Mouse (Mus musculus): ENCODE data around the gene Bace1. TPM values are rescaled to one million over a fixed set of nuclear protein-coding genes. Genes with fewer than 3 reads are reported as not detected.
A peak's percentile ranks its signal among the peaks of the same experiment; 100 is the strongest.

The Bace1 gene
- polyA plus RNA-seq, 1 experiment from 2014 or later = 49.2 TPM

DNA sequence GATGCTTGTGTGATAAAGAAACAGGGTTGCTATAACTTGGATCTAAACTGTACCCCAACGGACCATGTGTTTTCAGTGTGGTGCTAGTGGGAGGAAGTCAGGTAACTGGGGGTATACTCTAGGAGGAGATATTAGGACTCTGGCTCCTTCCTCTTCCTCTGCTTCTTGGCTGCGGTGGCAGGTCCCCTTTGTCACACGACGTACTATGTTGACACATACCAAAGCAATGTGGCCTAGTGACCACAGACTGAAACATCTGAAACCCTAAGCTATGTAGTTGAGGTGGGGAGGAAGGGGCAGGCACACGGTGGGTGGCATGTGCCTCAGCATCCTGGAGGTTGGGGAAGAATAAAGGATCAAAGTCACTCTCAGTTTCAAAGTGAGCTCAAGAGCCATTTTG lies 12.9 kb downstream of the Bace1 start:
- ATAC-seq (ENCODE audit: low read depth) = no peak
- Histone ChIP-seq H3K9ac (no peak overlapping the region), H3K4me3 (no peak overlapping the region), H3K9me3 (no peaks in the 10 kb centered on the region), H3K4me1 (replicated peaks) (peaks cover 23% of the 10 kb centered on the region), H3K4me2 (no peak overlapping the region), H3K36me3 (peaks cover 40% of the 10 kb centered on the region), H3K27me3 (no peaks in the 10 kb centered on the region), H3K27ac (replicated peaks) (0 out of 2 replicates have a peak overlapping the region, but pooled peaks have one; percentile 46)
- 58% methylated on average over 5 of the region's 5 CpGs for WGBS

DNA sequence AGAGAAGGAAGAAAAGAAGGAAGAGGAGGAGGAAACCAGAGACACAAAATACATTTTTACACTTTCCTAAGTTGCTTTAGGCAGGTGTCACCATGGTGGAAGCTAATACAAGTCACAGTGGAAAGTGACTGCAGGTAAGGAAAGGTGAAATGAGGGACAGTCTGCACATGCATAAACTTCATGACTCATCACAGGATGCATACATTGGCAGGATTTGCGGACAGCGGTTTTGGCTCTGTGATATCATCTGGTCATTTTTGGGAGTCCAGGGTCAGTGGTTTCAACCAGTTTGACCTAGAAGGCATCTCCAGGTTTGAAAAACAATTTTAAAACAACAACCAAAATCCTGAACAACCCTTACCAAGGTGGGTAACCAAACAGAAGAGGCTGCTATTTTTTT lies 13.4 kb downstream of the Bace1 start:
- 99% methylated on average over 2 of the region's 2 CpGs for WGBS
- Histone ChIP-seq H3K9ac (no peak overlapping the region), H3K9me3 (no peaks in the 10 kb centered on the region), H3K27me3 (no peaks in the 10 kb centered on the region), H3K36me3 (peaks cover 44% of the 10 kb centered on the region), H3K4me3 (no peak overlapping the region), H3K4me2 (no peak overlapping the region), H3K27ac (replicated peaks) (no peak overlapping the region), H3K4me1 (replicated peaks) (peaks cover 23% of the 10 kb centered on the region)
- ATAC-seq (ENCODE audit: low read depth) = no peak

DNA sequence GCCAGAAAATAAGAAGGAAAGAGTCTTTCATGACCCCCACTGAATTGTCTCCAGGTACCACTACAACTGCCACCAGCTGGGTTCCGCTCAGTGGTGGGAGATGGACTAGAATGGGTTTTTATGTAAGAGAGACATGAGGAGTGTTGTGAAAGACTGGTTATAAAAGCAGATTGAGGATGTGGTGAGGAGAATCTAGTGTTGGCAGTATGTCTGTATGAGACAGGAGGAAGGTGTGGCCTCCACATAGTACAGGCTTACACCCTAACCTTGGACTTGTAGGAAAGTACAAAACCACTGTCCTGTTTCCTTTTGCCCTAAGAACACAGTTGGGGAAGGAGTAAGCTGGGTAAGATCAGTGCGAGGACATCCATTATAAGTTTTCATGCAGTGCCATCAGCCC lies 15.3 kb downstream of the Bace1 start:
- H3K9me3 ChIP-seq = no peaks in the 10 kb centered on the region
- H3K36me3 ChIP-seq = peaks cover 63% of the 10 kb centered on the region

DNA sequence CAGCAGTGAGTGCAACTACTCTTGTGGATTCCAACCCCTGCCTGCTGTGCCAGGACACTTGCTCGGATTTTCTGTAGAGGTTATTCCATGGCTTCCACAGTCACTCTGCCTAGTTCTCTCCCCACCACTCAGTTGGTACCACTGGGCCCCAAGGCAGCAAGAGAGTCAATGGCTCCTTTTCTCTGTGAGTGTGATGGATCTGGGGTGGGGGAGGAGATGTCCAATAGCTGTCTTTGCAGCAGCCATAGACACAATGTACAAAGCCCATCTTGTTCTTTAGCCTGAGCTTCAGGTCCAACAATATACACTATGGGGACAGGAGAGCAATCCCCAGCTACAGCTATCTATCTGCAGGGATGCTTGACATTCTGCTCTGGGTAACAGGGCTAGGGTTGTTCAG lies 15.8 kb downstream of the Bace1 start:
- no peak for ATAC-seq (ENCODE audit: low read depth)
- H3K27ac ChIP-seq (replicated peaks) = no peak overlapping the region
- WGBS = 72% methylated on average over 1 of the region's 1 CpGs
- no peak overlapping the region for H3K4me3 ChIP-seq
- peaks cover 20% of the 10 kb centered on the region for H3K4me1 ChIP-seq (replicated peaks)
- no peaks in the 10 kb centered on the region for H3K27me3 ChIP-seq
- no peaks in the 10 kb centered on the region for H3K9me3 ChIP-seq
- no peak overlapping the region for H3K4me2 ChIP-seq
- H3K9ac ChIP-seq = no peak overlapping the region
- peaks cover 68% of the 10 kb centered on the region for H3K36me3 ChIP-seq

More for the DNA sequence above, 15.3 kb downstream of the Bace1 start:
- H3K4me3 ChIP-seq = no peak overlapping the region
- no peak overlapping the region for H3K9ac ChIP-seq
- H3K4me2 ChIP-seq = no peak overlapping the region
- WGBS = 97% methylated on average over 2 of the region's 2 CpGs
- no peak for ATAC-seq (ENCODE audit: low read depth)
- no peaks in the 10 kb centered on the region for H3K27me3 ChIP-seq
- no peak overlapping the region for H3K27ac ChIP-seq (replicated peaks)
- H3K4me1 ChIP-seq (replicated peaks) = peaks cover 23% of the 10 kb centered on the region

DNA sequence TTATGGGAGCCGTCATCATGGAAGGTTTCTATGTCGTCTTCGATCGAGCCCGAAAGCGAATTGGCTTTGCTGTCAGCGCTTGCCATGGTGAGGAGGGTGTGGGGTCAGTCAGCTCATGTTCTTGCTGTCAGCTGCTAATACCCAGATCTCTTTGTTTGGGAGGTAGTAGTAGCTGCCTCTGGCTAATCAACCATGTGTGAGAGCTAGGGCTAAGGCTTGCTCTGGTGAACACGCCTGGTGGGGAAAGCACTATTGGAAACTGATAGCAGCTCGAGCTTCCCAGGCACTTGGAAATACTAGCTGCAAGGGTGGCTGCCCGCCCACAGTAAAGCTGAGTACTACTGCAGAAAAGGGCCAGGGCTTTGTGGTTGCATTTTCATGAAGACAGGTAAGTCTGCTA lies 21.0 kb downstream of the Bace1 start:
- ATAC-seq (ENCODE audit: low read depth) = no peak
- no peak overlapping the region for H3K9ac ChIP-seq
- 96% methylated on average over 10 of the region's 10 CpGs for WGBS
- H3K27me3 ChIP-seq = no peaks in the 10 kb centered on the region
- no peaks in the 10 kb centered on the region for H3K9me3 ChIP-seq
- H3K4me1 ChIP-seq (replicated peaks) = no peaks in the 10 kb centered on the region; the same call in 1 of the 2 replicates
- H3K27ac ChIP-seq (replicated peaks) = no peak overlapping the region
- no peak overlapping the region for H3K4me3 ChIP-seq
- peaks cover 98% of the 10 kb centered on the region for H3K36me3 ChIP-seq
- H3K4me2 ChIP-seq = no peak overlapping the region

DNA sequence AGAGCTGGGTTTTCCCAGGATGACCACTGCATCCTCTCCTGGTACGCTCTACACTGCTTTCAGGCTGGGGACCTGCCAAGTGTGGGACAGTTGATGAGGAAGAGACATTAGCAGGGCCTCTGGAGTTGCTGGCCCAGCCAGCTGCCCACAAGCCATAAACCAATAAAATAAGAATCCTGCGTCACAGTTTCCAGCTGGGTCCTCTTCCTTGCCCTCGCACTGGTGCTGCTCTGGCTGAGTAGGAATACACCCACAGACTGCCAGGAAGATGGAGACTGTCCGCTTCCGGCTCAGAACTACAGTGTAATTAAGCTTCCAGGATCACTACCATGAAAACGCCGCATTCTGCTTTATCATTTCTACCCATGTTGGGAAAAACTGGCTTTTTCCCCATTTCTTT lies 23.4 kb downstream of the Bace1 start:
- Histone ChIP-seq H3K4me2 (no peak overlapping the region), H3K4me1 (replicated peaks) (no peaks in the 10 kb centered on the region; the same call in 1 of the 2 replicates), H3K27ac (replicated peaks) (0 out of 2 replicates have a peak overlapping the region, but pooled peaks have one; percentile 14), H3K27me3 (no peaks in the 10 kb centered on the region), H3K36me3 (peaks cover 98% of the 10 kb centered on the region), H3K4me3 (no peak overlapping the region), H3K9me3 (no peaks in the 10 kb centered on the region), H3K9ac (no peak overlapping the region)
- WGBS = 47% methylated on average over 7 of the region's 7 CpGs
- ATAC-seq (ENCODE audit: low read depth) = 0 out of 2 replicates have a peak, but pooled peaks have one; percentile 36

DNA sequence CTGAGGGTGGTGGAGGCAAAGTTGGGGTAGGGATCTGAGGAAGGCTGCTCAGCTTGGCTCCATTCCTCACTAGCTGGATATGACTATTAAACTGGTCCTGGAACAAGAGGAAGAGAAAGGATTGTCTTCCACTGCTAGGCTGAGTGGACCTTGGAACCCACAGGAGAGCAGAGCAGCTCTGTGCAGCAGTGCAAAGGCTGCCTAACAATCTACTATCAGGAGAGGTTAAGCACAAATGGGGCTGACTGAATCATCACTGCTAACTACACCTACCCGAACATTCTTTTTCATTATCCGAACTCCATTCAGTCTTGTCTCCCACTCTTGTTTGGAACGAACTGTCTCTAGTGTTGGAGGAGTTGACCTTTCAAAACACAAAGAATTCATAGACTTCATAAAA lies 30.8 kb downstream of the Bace1 start:
- Histone ChIP-seq H3K4me2 (no peak overlapping the region), H3K36me3 (peaks cover 97% of the 10 kb centered on the region), H3K9me3 (no peaks in the 10 kb centered on the region), H3K9ac (no peak overlapping the region), H3K27ac (replicated peaks) (no peak overlapping the region), H3K4me3 (no peak overlapping the region), H3K27me3 (no peaks in the 10 kb centered on the region), H3K4me1 (replicated peaks) (no peaks in the 10 kb centered on the region)
- 95% methylated on average over 3 of the region's 3 CpGs for WGBS
- no peak for ATAC-seq (ENCODE audit: low read depth)

DNA sequence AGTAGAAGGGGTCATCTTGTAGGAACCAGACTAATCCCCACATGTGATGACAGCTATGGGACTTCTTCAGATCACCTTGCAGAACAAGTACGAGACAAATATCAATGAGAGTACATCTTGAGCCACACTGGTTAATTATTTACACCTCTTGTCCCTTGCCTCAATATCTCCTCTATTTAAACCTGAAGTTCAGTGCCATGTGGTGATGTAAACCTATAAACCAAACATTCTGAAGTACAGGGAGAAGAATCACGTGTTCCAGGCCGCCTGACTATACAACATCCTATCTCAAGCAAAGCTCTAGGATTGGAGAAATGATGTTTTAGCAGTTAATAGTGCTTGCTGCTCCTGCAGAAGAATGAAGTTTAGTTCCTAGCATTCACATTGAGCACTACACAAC lies 31.9 kb downstream of the Bace1 start:
- H3K9ac ChIP-seq = no peak overlapping the region
- WGBS = 94% methylated on average over 3 of the region's 3 CpGs
- peaks cover 96% of the 10 kb centered on the region for H3K36me3 ChIP-seq
- no peak for ATAC-seq (ENCODE audit: low read depth)
- 0 out of 2 replicates have a peak, but pooled peaks cover under 1% of the 10 kb centered on the region for H3K4me1 ChIP-seq (replicated peaks)
- H3K4me2 ChIP-seq = no peak overlapping the region
- no peak overlapping the region for H3K4me3 ChIP-seq
- H3K27me3 ChIP-seq = no peaks in the 10 kb centered on the region
- H3K27ac ChIP-seq (replicated peaks) = no peak overlapping the region
- no peaks in the 10 kb centered on the region for H3K9me3 ChIP-seq

DNA sequence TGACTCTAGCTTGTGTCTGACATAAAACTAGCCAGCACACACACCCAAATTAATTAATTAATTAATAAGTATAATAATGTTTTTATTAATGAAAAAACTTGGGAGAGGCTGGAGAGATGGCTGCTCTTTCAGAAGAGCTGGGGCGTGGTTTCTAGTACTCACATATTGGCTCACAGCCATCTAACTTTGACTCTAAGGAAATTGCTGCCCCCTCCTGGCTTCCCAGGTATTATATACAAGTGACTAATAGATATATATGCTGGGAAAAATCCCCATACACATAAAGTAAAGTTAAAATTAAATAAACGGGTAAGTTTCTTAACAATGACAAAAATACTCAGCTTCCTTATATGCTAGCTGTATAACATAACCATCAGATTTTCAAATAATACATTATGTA lies 39.5 kb downstream of the Bace1 start:
- Histone ChIP-seq H3K27me3 (no peaks in the 10 kb centered on the region), H3K9ac (no peak overlapping the region), H3K4me3 (no peak overlapping the region), H3K36me3 (peaks cover 75% of the 10 kb centered on the region), H3K27ac (replicated peaks) (no peak overlapping the region), H3K4me1 (replicated peaks) (peaks cover 8% of the 10 kb centered on the region; the same call in 1 of the 2 replicates), H3K9me3 (no peaks in the 10 kb centered on the region), H3K4me2 (no peak overlapping the region)
- no peak for ATAC-seq (ENCODE audit: low read depth)
- 85% methylated on average over 2 of the region's 2 CpGs for WGBS

DNA sequence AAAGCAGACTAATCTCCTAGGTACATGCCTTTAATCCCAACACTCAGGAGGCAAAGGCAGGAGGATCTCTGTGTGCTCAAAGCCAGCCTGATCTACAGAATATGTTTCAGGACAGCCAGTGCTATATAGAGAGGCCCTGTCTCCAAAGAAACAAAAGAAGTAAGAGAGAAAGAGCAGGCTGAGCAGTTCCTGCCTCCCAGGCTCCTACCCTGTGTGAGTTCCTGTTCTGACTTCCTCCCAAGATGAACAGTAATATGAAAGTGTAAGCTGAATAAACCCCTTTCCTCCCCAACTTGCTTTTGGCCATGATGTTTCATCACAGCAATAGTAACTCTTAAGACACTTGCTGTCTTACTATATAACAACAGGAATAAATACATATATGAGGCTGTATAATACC lies 55.3 kb downstream of the Bace1 start:
- no peaks in the 10 kb centered on the region for H3K27me3 ChIP-seq
- ATAC-seq (ENCODE audit: low read depth) = no peak
- H3K4me3 ChIP-seq = no peak overlapping the region

DNA sequence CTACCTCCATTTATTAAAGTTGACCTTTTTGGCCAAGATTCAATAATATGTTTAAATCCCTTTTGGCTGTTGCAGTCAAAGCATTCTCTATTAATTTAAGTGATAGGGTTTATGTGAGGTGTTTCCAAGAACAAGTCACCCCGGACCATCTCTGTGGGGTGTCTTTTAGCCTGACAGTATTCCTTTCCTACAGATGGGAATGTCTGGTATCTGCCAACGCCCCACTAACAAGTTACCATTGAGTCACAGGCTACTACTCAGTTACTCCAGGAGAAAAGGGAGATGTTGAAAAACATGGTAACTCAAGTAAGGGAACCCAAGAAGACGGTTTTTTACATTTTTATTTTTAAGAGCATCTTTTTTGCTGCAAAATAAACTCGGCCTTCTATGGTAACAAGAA lies 66.8 kb downstream of the Bace1 start:
- ATAC-seq (ENCODE audit: low read depth) = no peak
- Histone ChIP-seq H3K27me3 (no peaks in the 10 kb centered on the region), H3K36me3 (peaks cover 51% of the 10 kb centered on the region), H3K4me1 (replicated peaks) (peaks cover 33% of the 10 kb centered on the region), H3K27ac (replicated peaks) (peak overlapping the region; percentile 94; the same call in 1 of the 2 replicates), H3K4me2 (peak overlapping the region; percentile 87), H3K9ac (peak overlapping the region; percentile 96), H3K4me3 (peak overlapping the region; percentile 68), H3K9me3 (no peaks in the 10 kb centered on the region)
- 55% methylated on average over 4 of the region's 4 CpGs for WGBS

More for the DNA sequence above, 55.3 kb downstream of the Bace1 start:
- Histone ChIP-seq H3K4me2 (no peak overlapping the region), H3K9me3 (no peaks in the 10 kb centered on the region), H3K36me3 (peaks cover 94% of the 10 kb centered on the region), H3K9ac (no peak overlapping the region), H3K4me1 (replicated peaks) (no peaks in the 10 kb centered on the region), H3K27ac (replicated peaks) (no peak overlapping the region)

DNA sequence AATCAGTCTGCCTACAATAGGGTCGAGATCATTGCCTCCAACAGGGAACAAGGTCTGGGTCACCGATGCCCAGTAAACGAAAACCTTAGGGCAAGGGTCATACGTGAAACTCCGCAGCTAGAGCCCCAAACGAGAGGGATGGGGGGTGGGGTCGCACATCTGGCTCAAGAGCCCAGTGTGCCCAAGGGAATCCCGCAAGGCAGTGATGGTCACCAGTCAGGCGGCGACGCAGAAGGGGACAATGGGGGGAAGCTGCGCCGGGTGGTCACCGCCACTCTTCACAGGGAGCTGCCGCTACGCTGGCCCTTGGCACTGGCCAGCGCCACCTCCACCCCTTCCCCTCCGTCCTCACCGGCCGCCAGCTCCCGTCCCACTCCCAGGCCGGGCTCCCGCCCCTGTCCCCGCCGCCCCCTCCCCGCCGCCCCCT lies 67.4 kb downstream of the Bace1 start:
- H3K4me1 ChIP-seq (replicated peaks) = peaks cover 33% of the 10 kb centered on the region
- H3K9ac ChIP-seq = peak overlapping the region; percentile 96
- H3K9me3 ChIP-seq = no peaks in the 10 kb centered on the region
- peak overlapping the region; percentile 68 for H3K4me3 ChIP-seq
- H3K36me3 ChIP-seq = peaks cover 56% of the 10 kb centered on the region
- peak; percentile 69 for ATAC-seq (ENCODE audit: low read depth)
- WGBS = 0% methylated on average over 15 of the region's 27 CpGs
- no peaks in the 10 kb centered on the region for H3K27me3 ChIP-seq
- H3K27ac ChIP-seq (replicated peaks) = peak overlapping the region; percentile 94
- peak overlapping the region; percentile 87 for H3K4me2 ChIP-seq

DNA sequence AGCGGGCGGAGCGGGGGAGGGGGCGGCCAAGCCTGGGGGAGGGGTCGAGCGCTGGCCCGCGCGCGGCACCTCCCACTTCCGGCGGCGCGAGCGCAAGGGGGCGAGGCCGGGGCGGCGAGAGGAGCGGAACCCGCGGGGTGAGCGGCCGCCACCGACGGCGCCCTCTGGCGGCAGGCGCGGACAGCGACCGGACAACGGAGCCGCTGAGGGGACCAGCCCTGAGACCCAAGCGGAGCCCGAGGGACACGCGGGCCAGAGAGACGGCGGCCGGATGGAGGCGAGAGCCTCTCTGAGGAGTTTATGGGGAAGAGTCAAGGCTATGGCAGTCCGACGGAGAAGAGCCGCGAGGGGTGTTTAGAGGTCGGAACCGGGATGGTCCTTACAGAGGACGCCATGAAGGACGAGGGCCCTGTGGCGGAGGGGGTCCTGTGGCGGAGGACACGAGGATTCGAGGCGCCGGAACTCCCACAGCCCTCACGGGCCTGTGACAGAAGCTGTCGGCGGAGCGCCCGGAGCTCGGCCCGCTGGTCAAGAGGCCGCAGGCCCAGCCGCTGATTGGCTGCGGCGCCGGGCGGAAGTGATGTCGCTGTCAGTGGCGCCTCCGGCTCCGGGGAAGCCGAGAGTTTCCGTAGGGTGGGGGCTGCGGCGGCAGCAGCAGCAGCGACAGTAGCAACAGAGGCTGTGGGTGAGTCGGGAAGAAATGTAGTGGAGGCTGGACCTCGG lies 68.1 kb downstream of the Bace1 start, which contains the start of the genes Pcsk7 and Rnf214:
Gene Pcsk7 (plus strand): TSS at position 143 of the 723 bp plus-strand sequence.
Gene Rnf214 (minus strand): TSS at position 557 of the 723 bp plus-strand sequence.
- Histone ChIP-seq H3K4me2 (peak within 1 kb of the TSS; percentile 87), H3K36me3 (peaks cover 57% of the 10 kb centered on the region), H3K9me3 (no peaks in the 10 kb centered on the region), H3K4me1 (replicated peaks) (peaks cover 33% of the 10 kb centered on the region), H3K27me3 (no peaks in the 10 kb centered on the region), H3K4me3 (peak within 1 kb of the TSS; percentile 68), H3K9ac (peak within 1 kb of the TSS; percentile 96), H3K27ac (replicated peaks) (peak within 1 kb of the TSS; percentile 94)
- WGBS = under 1% methylated on average over 74 of the region's 80 CpGs
- ATAC-seq (ENCODE audit: low read depth) = peak; percentile 94
